Mouse (Mus musculus) cortical plate, adult 2 months (tissue): ENCODE data around the gene Rims1.

Experiments
- CTCF ChIP-seq: fragments of 200-500 bp; IDR thresholded peaks from 2 replicates; pipeline ENCODE4 v1.5.1; 2011; ENCODE audit warnings: mild to moderate bottlenecking, control low read depth, low read length; ENCODE audit not compliant: insufficient read depth; ENCODE audit errors: extremely low read depth
- POLR2A ChIP-seq: fragments of 200-500 bp; IDR thresholded peaks from 2 replicates; pipeline ENCODE4 v1.6.1; 2011; ENCODE audit warnings: mild to moderate bottlenecking, low read length, control low read depth; ENCODE audit not compliant: insufficient read depth; ENCODE audit errors: extremely low read depth

GRCm38 (mm10) chr1:22546273-22546672 lies 259.5 kb downstream of the Rims1 start:
- no peak for TF ChIP-seq CTCF
- TF ChIP-seq POLR2A: no peak
